Mouse (Mus musculus) cortical plate, adult 2 months (tissue): ENCODE measurements around the gene 2210407C18Rik. TPM values are rescaled to one million over a fixed set of nuclear protein-coding genes. Genes with fewer than 3 reads are reported as not detected.

Source experiments
- H3K27ac ChIP-seq: fragments of 200-500 bp; 2 replicates; pipeline ENCODE4 v1.5.1; 2012; ENCODE audit warnings: low read length, control low read depth, inconsistent platforms; ENCODE audit not compliant: insufficient read depth
- H3K4me1 ChIP-seq: fragments of 200-500 bp; 2 replicates; pipeline ENCODE4 v1.6.1; 2011; ENCODE audit warnings: low read length; ENCODE audit not compliant: control insufficient read depth, insufficient read depth
- H3K4me3 ChIP-seq: fragments of 200-500 bp; 2 replicates; pipeline ENCODE4 v1.5.1; 2011; ENCODE audit warnings: mild to moderate bottlenecking, low read length, control low read depth; ENCODE audit not compliant: insufficient read depth
- CTCF ChIP-seq: fragments of 200-500 bp; IDR thresholded peaks from 2 replicates; pipeline ENCODE4 v1.5.1; 2011; ENCODE audit warnings: mild to moderate bottlenecking, control low read depth, low read length; ENCODE audit not compliant: insufficient read depth; ENCODE audit errors: extremely low read depth
- POLR2A ChIP-seq: fragments of 200-500 bp; IDR thresholded peaks from 2 replicates; pipeline ENCODE4 v1.6.1; 2011; ENCODE audit warnings: mild to moderate bottlenecking, low read length, control low read depth; ENCODE audit not compliant: insufficient read depth; ENCODE audit errors: extremely low read depth
- polyA plus RNA-seq: library from polyadenylated mRNA; depleted of rRNA; stranded (reverse); fragments of >200 nt; gene quantifications from 2 replicates; pipeline ENCODE4 v1.2.3, GENCODE M21; 2012

2210407C18Rik gene
- polyA plus RNA-seq, 1 experiment = not detected

DNA sequence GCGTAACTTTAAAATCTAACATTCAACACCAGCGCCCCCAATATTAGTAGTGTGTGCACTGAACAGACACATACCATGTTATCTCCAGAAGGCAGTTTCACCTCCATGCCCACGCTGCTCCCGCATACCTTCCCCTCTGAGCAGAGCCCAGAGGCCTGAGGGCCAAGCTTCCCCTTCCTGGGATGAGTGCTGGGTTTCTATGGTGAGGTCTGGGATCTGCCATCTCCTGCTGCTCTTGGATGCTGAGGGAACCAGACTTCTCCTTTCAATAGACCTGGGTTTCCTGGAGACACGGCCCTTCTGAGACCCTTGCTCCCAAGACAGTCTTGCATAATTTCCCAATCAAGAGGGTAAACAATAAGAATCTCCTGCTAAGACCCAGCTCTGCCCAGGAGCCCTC, 14.5 kb upstream of the 2210407C18Rik start, which contains the start of gene Olfr323:
Olfr323 (minus strand) TSS at position 101 of the 400 bp plus-strand sequence.
- TF ChIP-seq CTCF (no peak), POLR2A (no peak)
- Histone ChIP-seq H3K4me3 (no peak within 1 kb of the TSS), H3K4me1 (no peaks in the 10 kb centered on the region), H3K27ac (no peak within 1 kb of the TSS)

DNA sequence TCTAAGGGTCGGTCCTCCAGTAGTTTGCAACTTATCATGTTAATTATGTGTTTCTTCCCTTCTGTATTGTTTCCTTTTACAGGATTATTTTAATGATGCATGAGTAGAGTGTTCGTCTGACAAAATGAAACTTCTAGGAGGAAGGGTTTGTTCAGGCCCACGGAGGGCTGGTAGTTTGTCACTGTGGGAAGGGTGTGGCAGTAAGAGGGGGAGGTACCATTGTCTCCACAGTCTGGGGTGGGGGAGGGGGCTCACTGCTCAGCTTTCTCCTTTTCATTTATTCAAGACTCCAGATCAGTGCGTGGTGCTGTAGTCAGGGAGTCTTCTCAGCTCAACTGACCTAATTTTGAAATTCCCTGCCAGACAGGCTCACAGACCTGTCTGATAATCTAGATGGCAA, 10.3 kb upstream of the 2210407C18Rik start:
- no peak for TF ChIP-seq CTCF
- Histone ChIP-seq H3K4me3 (no peak overlapping the region), H3K4me1 (no peaks in the 10 kb centered on the region), H3K27ac (no peak overlapping the region)

GRCm38 (mm10) chr11:58618793-58619192, 2.9 kb upstream of the 2210407C18Rik start:
- TF ChIP-seq CTCF (no peak), POLR2A (no peak)
- no peak overlapping the region for H3K4me3 ChIP-seq
- H3K4me1 ChIP-seq = no peaks in the 10 kb centered on the region
- H3K27ac ChIP-seq = no peak overlapping the region

GRCm38 (mm10) chr11:58618369-58618768, 2.5 kb upstream of the 2210407C18Rik start:
- no peak overlapping the region for H3K27ac ChIP-seq
- H3K4me3 ChIP-seq = no peak overlapping the region
- TF ChIP-seq CTCF (no peak), POLR2A (no peak)
- no peaks in the 10 kb centered on the region for H3K4me1 ChIP-seq

DNA sequence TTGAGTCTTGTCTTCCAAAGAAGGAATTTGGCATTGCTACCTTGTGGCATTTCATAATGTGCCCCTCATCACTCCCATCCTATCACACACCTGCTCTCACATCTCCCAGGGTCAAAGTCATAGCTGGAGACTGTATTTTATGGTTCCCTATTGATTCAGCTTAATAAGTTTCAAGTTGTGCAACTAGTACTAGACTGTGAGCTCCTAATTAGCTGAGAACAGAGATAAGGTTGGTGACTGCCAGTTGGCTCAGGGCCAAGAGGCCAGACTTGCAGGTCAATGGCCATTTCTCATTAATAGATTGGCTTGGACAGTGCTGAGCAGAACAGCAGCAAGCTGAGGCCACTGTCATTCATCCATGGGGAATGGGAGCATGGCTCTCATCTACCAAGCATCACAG, 1.3 kb downstream of the 2210407C18Rik start:
- H3K4me1 ChIP-seq = no peaks in the 10 kb centered on the region
- no peak overlapping the region for H3K4me3 ChIP-seq
- H3K27ac ChIP-seq = no peak overlapping the region
- TF ChIP-seq CTCF = no peak
- TF ChIP-seq POLR2A = no peak

GRCm38 (mm10) chr11:58613359-58613758, 2.5 kb downstream of the 2210407C18Rik start:
- TF ChIP-seq POLR2A = no peak
- TF ChIP-seq CTCF = no peak
- no peak overlapping the region for H3K27ac ChIP-seq
- no peaks in the 10 kb centered on the region for H3K4me1 ChIP-seq
- no peak overlapping the region for H3K4me3 ChIP-seq

GRCm38 (mm10) chr11:58607030-58607429, 8.8 kb downstream of the 2210407C18Rik start:
- H3K4me1 ChIP-seq = no peaks in the 10 kb centered on the region
- no peak overlapping the region for H3K4me3 ChIP-seq
- H3K27ac ChIP-seq = no peak overlapping the region
- TF ChIP-seq CTCF = no peak

DNA sequence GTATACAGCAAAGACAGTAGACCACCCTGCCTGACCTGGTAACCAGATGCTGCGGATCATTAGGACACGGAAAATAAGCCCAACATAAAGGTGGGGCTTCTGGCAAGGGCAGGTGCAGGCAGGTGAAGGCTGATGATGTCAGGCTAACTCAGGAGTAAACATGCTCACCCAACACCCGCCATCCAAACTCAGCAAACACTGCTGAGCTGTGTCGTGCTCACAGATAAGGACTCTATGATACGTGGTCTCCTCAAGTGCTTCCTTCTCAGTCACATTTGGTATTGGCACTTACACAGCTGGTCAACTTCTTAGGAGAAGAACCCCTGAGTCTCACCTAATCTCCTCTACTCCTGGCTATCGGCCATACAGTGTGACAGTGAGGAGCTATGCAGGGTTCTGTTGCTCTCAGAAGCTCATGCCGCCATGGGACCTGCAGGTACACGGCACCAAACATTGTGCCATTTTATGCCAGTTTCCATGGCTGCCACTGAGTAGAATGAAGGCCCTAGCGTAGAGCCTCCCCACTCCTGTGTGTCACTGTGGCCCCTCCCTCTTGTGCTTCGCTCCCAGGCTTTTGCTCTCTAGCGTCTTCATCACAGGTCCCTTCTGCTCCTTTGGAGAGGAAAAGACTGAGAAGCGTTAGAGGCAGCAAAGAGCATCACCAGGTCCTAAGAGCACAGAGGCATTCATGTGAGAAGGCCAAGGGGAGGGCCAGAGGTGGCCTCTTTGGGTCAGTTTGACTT, 9.5 kb downstream of the 2210407C18Rik start:
- H3K4me3 ChIP-seq = no peak overlapping the region
- H3K4me1 ChIP-seq = no peaks in the 10 kb centered on the region
- H3K27ac ChIP-seq = no peak overlapping the region
- TF ChIP-seq CTCF = no peak
- no peak for TF ChIP-seq POLR2A

GRCm38 (mm10) chr11:58605228-58605627, 10.6 kb downstream of the 2210407C18Rik start:
- TF ChIP-seq CTCF (no peak), POLR2A (no peak)
- Histone ChIP-seq H3K27ac (no peak overlapping the region), H3K4me1 (no peaks in the 10 kb centered on the region), H3K4me3 (no peak overlapping the region)

GRCm38 (mm10) chr11:58604688-58605087, 11.2 kb downstream of the 2210407C18Rik start:
- Histone ChIP-seq H3K4me3 (no peak overlapping the region), H3K27ac (no peak overlapping the region), H3K4me1 (no peaks in the 10 kb centered on the region)
- TF ChIP-seq POLR2A (no peak), CTCF (no peak)
